Mouse (Mus musculus) kidney, postnatal 0 days (tissue): ENCODE data around the gene 1700015F17Rik. TPM values are rescaled to one million over a fixed set of nuclear protein-coding genes. Genes with fewer than 3 reads are reported as not detected.

Experiments used
- ATAC-seq: fragments of 200-750 bp; cut with Nextera tagmentation; replicated peaks from 2 replicates; pipeline ENCODE4 v1.8.0; 2017; ENCODE audit warnings: low read depth, moderate number of reproducible peaks, moderate TSS enrichment, moderate library complexity; ENCODE audit not compliant: low FRiP score
- DNase-seq: peaks from one replicate; pipeline ENCODE4 v3.0.0-alpha.2; 2016; ENCODE audit warnings: low spot score
- H3K27ac ChIP-seq: fragments of 300-500 bp; sonication (generic); 2 replicates; pipeline ENCODE4 v1.5.1; 2014; ENCODE audit warnings: mild to moderate bottlenecking
- H3K27me3 ChIP-seq: fragments of 300-500 bp; sonication (generic); 2 replicates; pipeline ENCODE4 v1.6.1; 2014; ENCODE audit warnings: low read length, mixed read lengths; ENCODE audit not compliant: insufficient read depth
- H3K36me3 ChIP-seq: fragments of 300-500 bp; sonication (generic); 2 replicates; pipeline ENCODE4 v1.6.1; 2014; ENCODE audit warnings: low read length, mixed read lengths; ENCODE audit not compliant: insufficient read depth
- H3K4me1 ChIP-seq: fragments of 300-500 bp; sonication (generic); replicated peaks from 2 replicates; pipeline ENCODE4 v1.6.1; 2014; ENCODE audit warnings: antibody characterized with exemption, low read length, mixed read lengths; ENCODE audit not compliant: insufficient read depth
- H3K4me2 ChIP-seq: fragments of 300-500 bp; sonication (generic); 2 replicates; pipeline ENCODE4 v1.6.1; 2014; ENCODE audit warnings: mild to moderate bottlenecking, low read length, moderate library complexity, mixed read lengths
- H3K4me3 ChIP-seq: fragments of 300-500 bp; sonication (generic); replicated peaks from 2 replicates; pipeline ENCODE4 v1.5.1; 2014; ENCODE audit warnings: low read depth, low read length
- H3K9ac ChIP-seq: fragments of 300-500 bp; sonication (generic); 2 replicates; pipeline ENCODE4 v1.6.1; 2014; ENCODE audit warnings: low read depth, low read length
- H3K9me3 ChIP-seq: fragments of 300-500 bp; sonication (generic); replicated peaks from 2 replicates; pipeline ENCODE4 v1.6.1; 2016; ENCODE audit warnings: low read length, inconsistent platforms, mixed read lengths
- CTCF ChIP-seq: IDR thresholded peaks from 2 replicates; pipeline ENCODE4 v1.5.1; 2016; ENCODE audit warnings: antibody characterized with exemption, low read depth, mild to moderate bottlenecking, moderate library complexity
- WGBS: fragments of 180-500 bp; shearing (Covaris S2); extraction: QIAGEN DNeasy Blood & Tissue Kit; methylation state at CpG from one replicate; pipeline ENCODE4 v1.1.7; 2014; 5-methylcytosine and 5-hydroxymethylcytosine counted together
- polyA plus RNA-seq: library from polyadenylated mRNA; unstranded; fragments of >200 nt; fragmentation: Nextera tagmentation; extraction: Ambion mirVana; gene quantifications from 2 replicates; pipeline ENCODE4 v1.2.1, GENCODE M21; 2015

The 1700015F17Rik gene
- polyA plus RNA-seq, 1 experiment from 2014 or later, result not detected

DNA sequence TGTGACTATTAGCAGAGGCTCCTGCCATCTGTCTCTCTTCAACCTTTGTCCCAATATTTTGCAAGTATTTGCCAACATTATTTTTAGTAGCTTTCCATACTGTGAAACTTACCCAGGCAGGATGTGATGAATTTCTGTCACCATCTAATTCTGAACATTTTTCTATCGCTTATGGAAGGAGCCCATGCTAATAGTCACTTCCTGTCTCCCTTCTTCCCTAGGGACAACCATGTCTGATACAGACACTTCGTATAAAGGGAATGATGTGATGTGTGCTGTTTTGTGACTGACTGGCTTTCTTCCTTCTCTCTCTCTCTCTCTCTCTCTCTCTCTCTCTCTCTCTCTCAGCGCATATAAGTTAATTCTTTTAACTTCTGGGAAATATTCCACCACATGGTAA, 64.1 kb downstream of the 1700015F17Rik start:
- no peak for ATAC-seq
- H3K27ac ChIP-seq, result no peak overlapping the region
- 74% methylated on average over 3 of the region's 3 CpGs for WGBS

DNA sequence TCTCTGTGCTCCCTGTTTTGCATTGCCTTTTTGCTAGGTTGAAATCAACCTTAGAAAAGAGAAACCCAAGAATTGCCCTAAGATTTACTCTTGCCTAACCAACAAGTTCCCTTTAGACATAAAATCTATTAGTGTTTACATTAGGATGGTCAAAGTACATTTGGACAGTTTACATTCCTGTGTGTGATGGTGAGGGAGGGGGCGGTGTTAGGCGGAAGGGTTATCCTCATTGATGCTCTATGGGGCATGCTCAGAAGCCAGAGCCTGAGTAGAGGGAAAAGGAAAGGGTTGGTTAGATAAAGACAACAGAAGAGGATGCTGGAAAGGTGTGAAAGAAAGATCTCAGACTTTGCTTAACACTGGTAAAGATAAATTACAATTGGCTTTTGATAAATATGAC, 67.1 kb downstream of the 1700015F17Rik start:
- Histone ChIP-seq H3K4me3 (no peak overlapping the region), H3K9ac (no peak overlapping the region), H3K27ac (no peak overlapping the region), H3K4me2 (no peak overlapping the region), H3K4me1 (0 out of 2 replicates have a peak, but pooled peaks cover 2% of the 10 kb centered on the region), H3K27me3 (no peaks in the 10 kb centered on the region), H3K9me3 (no peaks in the 10 kb centered on the region), H3K36me3 (no peaks in the 10 kb centered on the region)
- DNase-seq (no peak), ATAC-seq (no peak)
- WGBS, result 91% methylated on average over 2 of the region's 2 CpGs
- TF ChIP-seq CTCF, result no peak

More for the DNA sequence above, 64.1 kb downstream of the 1700015F17Rik start:
- no peak for TF ChIP-seq CTCF
- Histone ChIP-seq H3K4me1 (0 out of 2 replicates have a peak, but pooled peaks cover 2% of the 10 kb centered on the region), H3K4me2 (no peak overlapping the region), H3K27me3 (no peaks in the 10 kb centered on the region), H3K9ac (no peak overlapping the region), H3K9me3 (no peaks in the 10 kb centered on the region), H3K4me3 (no peak overlapping the region), H3K36me3 (no peaks in the 10 kb centered on the region)
- peak; percentile 30 for DNase-seq

DNA sequence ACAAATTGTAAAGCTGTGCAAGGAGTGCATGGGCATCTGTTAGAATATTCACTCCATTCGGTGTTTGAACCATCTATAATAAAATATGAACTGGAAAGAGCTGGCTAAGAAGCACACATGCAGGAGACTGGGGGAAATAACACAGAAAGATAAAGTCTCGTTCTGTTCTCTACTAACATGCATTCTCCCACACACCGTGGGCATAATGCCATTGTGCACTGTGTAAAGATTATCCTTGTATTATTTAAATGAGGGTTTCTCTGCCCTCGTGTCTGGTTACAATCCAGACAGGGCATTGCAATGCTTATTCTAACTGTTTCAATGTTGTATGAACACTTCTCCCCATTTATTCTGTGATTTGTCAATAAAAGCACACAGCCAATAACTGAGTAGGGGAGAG, 77.0 kb downstream of the 1700015F17Rik start:
- Histone ChIP-seq H3K36me3 (no peaks in the 10 kb centered on the region), H3K4me2 (no peak overlapping the region), H3K9me3 (no peaks in the 10 kb centered on the region), H3K4me1 (no peaks in the 10 kb centered on the region), H3K9ac (no peak overlapping the region), H3K27me3 (no peaks in the 10 kb centered on the region), H3K4me3 (no peak overlapping the region), H3K27ac (no peak overlapping the region)
- WGBS, result 69% methylated on average over 4 of the region's 4 CpGs
- no peak for TF ChIP-seq CTCF
- DNase-seq, result no peak
- ATAC-seq, result no peak

DNA sequence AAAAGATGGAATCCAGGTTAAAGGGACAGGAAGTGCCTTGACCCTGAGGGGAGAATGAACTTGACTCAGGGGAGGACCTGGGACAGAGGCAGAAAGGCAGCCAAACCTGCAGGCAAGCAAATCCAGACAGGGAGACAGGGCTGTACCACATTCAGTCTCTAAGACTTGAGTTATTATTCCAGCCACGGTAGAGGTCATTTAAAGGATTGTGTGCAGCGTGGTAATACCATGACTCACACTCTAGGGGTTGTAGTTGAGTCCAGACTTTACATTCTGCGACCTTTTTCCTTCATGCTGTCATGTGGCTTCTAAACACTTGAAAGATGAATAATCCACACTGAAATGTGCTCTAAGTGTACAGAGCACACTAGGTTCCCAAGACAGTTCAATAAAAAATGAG, 86.2 kb downstream of the 1700015F17Rik start:
- H3K4me3 ChIP-seq, result no peak overlapping the region
- WGBS, result 23% methylated on average over 3 of the region's 3 CpGs
- H3K36me3 ChIP-seq, result no peaks in the 10 kb centered on the region
- H3K4me1 ChIP-seq, result no peaks in the 10 kb centered on the region
- no peak overlapping the region for H3K4me2 ChIP-seq
- TF ChIP-seq CTCF, result no peak
- ATAC-seq (no peak; the same call in 1 of the 2 replicates), DNase-seq (no peak)
- H3K9me3 ChIP-seq, result no peaks in the 10 kb centered on the region
- no peak overlapping the region for H3K9ac ChIP-seq
- H3K27ac ChIP-seq, result no peak overlapping the region
- H3K27me3 ChIP-seq, result no peaks in the 10 kb centered on the region

Other genes starting within 250 kb of the 1700015F17Rik start
- gene Cdk14, start 58.8 kb downstream of the 1700015F17Rik start, polyA plus RNA-seq, result 8.8 and 9.2 TPM in 2 replicates
- gene Cldn12, start 35.8 kb upstream of the 1700015F17Rik start, polyA plus RNA-seq, result 31.5 and 34.0 TPM in 2 replicates
- gene Gtpbp10, start 80.4 kb upstream of the 1700015F17Rik start, polyA plus RNA-seq, result 29.6 and 30.2 TPM in 2 replicates
- gene Gm8773, start 94.7 kb upstream of the 1700015F17Rik start, polyA plus RNA-seq, result 0.59 and 0.66 TPM in 2 replicates
- gene Cfap69, start 185.1 kb upstream of the 1700015F17Rik start, polyA plus RNA-seq, result 1.6 and 3.7 TPM in 2 replicates
- 24.8 and 25.0 TPM in 2 replicates for gene Steap2, start 215.4 kb upstream of the 1700015F17Rik start, polyA plus RNA-seq